Mouse (Mus musculus) yolk sac, embryonic 10.5 days (tissue): ENCODE measurements around the gene Abcc3.
A peak's percentile ranks its signal among the peaks of the same experiment; 100 is the strongest.
"Not testable (repeated sequence)": the region's sequence is repeated elsewhere in the genome, so short reads cannot be mapped to it uniquely, and the experiment has no call there.

Source experiments
- DNase-seq: peaks from one replicate; pipeline ENCODE4 v3.0.0-alpha.2; 2017; ENCODE audit warnings: low spot score

Gene Abcc3

DNA sequence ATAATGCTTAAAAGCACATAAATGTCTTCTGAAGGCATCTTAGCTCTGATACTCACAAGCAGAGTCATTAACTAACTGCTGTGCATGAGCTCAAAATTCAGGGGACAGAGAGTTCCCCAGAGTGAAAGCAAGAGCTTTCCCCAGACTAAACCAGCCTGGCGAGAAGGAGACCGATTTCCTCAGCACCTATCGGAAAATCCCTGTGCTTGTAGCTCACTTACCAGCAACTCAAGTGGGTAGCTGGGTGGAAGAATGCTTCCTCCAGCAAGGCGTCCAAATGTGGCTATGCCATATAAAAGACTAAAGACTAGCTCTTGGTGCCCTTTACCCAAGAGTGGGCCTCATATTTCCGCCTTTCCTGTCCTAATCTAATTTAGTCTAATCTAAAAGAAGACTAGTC is 9.9 kb upstream of the Abcc3 start:
- DNase-seq, result no peak

DNA sequence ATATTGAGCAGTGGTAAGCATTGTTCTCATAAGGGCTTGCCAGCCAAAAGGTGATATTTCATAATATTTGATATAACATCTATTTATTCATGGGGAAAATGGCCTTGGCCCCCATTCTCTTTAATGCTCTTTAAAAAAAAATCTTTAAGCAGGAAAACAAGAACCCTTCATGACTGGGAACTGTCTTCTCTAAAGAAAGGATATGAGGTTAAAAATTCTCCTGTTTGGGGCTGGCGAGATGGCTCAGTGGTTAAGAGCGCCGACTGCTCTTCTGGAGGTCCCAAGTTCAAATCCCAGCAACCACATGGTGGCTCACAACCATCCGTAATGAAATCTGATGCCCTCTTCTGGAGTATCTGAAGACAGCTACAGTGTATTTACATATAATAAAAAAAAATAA is 9.2 kb upstream of the Abcc3 start:
- not testable (repeated sequence) for DNase-seq

DNA sequence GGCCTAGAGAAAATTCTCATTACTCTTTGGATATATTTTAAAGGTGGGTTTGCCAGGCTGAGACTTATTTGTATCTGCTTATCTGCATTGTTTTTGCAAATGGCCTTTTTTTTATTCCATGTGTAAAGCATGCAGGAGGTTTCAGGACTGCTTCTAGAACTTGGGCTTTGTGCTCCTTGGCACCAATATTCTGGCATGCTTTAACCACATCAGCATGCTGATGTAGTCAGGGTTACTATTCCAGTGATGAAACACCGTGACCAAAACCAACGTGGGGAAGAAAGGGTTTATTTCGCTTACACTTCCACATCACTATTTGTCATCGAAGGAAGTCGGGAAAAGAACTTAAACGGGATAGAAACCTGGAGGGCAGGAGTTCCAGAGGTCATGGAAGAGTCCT is 8.2 kb upstream of the Abcc3 start:
- DNase-seq, result no peak

DNA sequence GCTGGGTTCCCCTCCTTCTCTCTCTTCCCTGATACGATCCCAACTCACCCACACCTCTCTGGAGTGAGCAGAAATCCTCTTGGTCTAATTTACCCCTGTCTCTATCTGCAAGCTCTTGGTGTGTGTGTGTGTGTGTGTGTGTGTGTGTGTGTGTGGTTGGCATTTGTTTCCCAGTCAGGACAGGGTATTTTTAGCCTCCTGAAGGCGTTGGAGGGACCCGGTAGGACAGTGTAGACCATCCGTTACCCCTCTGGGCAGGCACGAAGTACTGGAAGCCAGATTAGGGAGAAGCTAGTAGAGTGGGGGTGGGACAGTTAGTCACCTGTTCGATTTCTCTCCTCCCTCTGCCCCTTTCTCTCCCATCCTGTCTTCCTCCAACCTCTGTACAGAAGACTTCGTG is 1.3 kb upstream of the Abcc3 start:
- DNase-seq, result no peak

DNA sequence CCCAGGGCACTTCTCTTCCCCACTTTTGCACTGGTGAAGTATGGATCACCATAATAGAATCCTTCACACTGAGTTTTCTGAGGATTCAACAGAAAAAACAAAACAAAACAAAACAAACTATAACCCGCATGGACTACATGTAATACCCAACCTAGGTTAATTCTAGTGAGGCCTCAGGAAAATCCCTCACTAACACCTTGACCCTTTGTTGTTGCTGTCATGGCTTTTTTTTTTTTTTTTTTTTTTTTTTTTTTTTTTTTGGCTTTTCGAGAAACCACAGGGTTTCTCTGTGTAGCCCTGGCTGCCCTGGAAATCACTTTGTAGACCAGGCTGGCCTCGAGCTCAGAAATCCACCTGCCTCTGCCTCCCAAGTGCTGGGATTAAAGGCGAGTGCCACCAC is 693 bp upstream of the Abcc3 start:
- not testable (repeated sequence) for DNase-seq

DNA sequence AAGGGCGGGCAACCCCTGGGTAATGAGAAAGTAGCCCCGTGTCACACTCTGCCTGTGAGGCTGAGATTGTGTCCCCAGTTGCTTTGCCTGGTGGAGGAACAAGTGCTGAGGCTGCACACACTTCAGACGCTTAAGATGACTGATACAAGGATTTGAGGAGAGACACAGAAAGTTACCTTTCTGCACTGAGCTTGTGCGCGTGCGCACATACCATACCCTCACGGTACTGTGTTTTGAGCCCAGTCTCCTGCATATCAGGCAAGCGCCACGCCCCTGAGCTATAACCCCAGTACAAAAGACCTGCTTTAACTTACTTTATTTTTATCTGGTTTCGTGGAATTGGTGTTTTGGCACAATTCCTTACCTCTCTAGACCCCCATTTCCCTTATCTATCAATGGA is 1.1 kb downstream of the Abcc3 start:
- DNase-seq, result no peak

DNA sequence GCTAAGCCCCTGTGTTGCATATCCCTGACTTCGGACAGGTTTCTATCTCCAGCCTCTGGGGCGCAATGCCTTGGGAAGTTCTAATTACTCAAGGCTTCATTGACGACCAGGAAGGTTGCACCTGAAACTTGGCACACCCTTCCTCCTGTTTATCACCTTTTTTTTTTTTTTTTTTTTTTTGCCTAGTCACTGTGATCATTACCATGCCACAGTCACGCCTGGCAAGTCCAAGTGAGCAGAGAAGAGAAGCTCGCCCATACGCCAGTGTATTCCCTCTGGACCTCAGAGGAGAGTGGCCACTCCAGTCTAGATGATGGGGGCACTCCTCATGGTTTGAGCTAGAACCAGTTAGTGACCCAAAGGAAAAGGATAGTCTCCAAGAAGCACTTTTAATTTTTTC is 2.0 kb downstream of the Abcc3 start:
- DNase-seq, result no peak

DNA sequence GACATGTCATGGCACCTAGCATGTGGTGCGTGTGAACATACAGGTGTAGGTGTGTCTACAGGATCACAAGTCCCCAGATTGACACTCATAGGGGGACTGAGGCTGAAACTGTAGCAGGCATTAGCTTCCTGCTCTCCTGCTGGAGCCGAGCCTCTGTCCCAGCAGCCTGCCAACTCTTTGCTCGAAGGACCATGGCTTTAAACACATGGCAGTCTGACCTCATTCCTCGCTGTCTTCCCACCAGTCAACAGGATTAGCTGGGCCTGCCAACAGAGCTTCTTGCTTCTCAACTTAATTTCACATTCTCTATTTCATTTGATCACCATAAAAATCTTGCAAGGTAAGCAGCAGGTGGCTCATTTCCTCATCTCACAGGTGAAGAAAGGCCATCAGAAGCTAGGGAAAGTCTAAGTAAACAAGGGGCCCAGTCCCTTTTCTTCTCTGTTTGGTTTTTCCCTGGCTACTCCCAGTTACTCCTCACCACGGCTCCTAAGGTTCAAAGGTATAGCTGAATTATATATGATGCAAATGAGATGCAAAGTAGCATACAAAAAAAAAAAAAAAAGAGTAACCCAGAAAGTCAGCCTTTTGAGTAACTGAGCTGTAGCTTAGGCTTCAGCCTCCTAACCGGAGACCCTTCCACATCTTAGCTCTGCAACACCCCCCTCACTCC is 2.9 kb downstream of the Abcc3 start:
- DNase-seq, result no peak

DNA sequence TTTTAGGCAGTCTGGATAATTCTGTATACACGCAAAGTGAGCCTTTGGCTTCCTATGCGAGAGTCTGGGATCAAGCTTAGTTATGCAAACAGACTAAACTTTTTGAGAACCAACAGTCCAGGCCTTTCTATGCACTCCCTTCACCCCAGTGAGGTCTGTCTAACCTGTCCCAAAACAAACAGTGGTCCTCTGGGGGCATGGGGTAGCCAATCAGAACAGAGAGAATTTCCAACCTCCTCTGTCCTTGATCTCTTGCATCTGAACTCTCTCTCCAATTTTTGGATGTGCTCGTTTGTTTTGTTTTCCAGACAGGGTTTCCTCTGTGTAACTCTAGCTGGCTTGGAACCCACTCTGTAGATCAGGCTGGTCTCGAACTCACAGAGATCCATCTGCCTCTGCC is 3.8 kb downstream of the Abcc3 start:
- no peak for DNase-seq

DNA sequence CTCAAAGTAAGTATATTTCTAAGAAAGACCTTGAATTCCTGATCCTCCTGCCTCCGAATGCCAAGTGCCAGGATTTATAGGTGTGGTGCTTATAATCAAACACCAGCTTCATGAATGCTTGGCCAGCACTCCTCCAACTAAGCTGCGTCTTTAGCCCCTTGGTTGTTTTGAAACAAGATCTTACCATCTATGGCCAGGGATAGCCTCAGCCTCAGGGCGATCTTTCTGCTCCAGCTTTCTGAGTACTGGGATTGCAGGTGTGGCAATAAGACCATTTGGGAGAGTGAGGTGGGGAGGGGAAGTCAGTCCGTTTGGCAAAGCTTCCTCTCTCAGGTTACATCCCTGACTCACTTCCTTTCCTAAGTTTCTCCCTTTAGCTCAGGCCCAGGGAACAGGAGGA is 5.0 kb downstream of the Abcc3 start:
- no peak for DNase-seq

DNA sequence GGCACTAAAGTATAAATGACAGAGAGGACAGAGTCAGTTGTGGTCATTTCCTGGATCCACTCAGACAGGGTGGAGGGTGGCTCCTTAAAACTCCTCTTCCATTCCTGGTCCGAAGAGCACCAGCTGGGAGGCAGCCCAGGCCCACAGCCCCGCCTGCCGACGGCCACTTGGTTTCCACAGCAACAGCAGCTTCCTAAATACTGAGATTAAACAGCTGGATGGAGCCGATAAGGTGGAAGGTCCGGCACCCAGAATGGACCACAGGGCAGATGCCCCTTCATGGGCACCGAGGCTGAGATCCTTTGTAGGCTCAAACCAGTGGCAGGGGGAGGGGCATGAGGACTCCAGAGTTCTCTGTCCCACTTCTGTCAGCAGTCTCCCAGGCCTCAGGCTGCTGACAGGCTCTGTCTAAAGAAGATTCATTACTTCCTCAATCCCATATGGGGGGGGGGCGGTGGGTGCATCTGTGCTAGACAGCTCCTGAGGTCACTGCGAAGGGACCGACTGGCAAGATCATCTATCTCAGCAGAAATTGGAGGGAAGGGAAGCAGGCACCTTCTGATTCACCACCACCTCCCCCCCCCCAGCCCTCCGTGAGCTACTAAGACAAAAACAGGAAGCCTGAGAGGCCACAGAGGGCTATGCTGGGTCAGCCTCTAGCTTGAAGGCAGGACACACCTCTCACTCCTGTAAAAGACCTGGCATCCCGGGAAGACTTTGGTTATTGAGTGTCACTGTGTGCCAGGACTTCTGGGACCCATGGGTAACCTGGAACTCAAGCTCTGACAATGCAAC is 6.6 kb downstream of the Abcc3 start:
- DNase-seq, result peak; percentile 59

DNA sequence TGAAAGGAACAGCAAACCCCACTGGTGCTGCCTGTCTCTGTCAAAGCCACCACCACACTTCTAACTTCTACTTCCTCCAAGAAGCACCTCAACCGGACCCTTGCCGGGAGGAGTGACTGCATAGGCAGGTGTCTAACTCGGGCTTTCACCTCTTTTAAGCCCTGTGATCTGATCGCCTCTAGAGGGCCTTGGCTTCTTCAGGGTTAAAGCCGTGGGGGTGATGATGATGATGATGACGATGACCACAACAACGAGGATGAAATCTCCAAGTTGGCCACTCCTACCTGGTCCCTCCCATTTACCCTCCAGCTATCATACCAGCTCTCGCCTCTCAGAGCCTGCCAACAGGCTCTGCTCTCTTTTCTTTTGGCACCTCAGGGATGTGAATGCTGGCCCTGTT is 13.1 kb downstream of the Abcc3 start:
- no peak for DNase-seq

DNA sequence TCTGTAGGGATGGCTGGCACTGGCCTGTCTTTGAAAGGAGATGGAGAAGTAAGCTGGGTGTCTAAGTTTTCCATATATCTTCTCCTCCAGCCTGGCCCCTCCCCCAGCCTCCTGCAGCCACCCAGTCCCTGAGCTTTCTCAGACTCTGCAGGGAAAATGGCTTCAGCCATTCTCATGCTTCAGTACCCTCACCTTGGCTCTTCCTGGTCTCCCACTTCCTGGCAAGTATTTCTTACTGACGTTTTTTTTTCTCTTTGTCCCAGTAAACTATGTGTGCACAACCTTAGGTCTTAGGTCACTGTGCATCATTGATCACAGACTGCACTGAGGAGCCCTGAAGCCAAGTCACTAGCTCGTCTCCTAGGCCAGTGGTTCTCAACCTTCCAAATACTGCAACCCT is 13.7 kb downstream of the Abcc3 start:
- DNase-seq, result no peak

DNA sequence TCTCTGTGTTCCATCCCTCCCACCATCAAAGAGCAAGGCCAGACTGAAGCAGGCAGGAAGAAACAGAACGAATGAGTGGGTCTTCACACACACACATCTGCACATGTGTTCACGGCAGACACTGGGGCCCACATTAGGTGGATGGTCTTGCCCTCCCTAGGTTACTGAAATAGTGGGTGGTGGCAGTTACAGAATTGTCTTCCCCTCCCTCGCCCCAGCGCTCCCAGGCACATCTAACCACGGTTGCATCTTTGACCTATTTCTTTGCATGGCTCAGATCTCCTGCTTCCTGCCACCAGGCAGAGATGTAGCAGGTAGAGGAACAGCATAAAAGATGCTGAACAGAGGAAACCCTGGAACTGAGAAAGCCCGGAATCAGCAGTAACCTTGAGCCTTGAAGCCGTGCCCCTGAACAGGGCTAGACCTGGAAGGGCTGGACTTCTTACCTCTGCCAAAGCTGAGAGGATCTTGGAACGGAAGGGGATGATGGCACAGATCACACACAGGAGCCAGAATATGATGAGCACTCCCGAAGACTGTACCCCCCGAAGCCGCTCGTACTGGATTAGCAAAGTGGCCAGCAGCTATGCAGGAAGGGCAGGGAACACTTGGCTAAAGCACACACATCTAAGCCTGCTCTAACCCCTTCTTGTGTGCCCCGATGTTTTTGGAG is 18.4 kb downstream of the Abcc3 start:
- no peak for DNase-seq

DNA sequence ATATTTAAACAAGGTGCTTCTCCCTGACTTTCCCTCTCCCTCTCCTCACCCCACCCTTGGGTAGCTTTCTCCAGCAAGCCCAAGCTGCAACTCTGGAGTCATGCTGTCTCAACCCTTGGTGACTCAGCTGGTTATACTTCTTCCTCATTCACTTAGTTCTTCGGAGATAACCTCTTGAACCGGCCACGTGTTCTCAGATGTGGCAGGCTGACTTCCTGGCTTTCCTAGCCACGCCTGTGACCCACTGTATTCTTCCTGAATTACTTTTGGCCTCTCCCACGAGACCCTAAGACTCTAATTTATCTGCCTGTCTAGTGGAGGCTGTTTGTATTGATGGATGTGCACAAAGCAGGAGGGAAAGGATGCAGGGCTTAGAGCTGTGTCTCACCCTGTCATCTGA is 22.0 kb downstream of the Abcc3 start:
- peak; percentile 73 for DNase-seq

DNA sequence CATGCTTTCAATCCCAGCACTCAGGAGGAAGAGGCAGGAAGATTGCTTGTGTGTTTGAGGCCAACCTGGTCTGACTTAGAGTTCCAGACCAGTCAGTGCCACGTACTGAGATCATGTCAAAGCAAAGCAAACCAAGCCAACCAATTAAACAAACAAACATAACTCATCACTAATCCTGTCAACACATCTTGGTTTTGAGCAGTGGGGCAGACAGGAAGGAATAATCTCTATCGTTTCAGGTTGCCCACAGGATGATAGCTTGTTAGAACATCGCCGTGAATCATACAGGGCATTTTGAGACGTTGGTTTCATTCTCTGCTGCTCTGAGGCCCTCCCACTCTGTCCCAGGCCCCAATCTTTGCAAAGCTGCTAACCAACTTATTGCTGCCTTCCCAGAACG is 22.8 kb downstream of the Abcc3 start:
- no peak for DNase-seq

DNA sequence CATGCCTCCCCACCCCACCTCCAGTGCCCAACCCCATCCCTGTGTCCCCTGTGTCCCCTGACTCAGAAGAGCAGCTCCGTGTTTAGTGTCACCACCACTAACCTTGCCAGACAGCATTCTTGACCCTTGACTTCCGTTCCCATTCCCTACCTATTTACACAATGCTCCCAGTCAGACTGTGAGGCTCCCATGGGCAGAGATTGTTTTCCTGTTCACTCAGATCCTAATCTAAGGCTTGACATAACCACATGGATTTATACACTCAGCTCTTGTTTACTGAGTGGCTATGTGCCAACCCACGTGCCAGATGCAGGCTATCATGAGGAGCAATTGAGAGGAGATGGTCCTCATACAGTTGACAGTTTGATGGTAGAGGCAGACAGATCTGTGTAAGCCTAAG is 27.5 kb downstream of the Abcc3 start:
- DNase-seq, result no peak

DNA sequence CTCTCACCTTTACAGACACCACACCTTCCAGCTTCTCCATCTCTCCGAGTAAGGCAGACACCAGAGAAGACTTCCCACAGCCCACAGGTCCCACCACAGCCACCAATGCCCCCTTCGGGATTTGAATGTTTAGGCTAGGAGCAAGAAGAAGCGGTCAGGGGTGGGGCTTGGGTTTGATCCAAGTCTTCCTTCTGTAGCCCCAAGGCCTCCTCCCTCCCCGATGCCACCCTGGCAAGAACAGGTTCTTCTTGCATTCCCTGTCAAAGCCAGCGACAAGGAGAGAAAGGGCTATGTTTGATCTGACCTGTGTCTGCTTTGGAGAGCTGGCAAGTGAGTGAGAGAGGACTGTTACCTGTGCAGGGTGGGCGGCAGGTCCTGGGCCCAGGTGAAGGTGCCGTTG is 29.1 kb downstream of the Abcc3 start:
- DNase-seq, result no peak

DNA sequence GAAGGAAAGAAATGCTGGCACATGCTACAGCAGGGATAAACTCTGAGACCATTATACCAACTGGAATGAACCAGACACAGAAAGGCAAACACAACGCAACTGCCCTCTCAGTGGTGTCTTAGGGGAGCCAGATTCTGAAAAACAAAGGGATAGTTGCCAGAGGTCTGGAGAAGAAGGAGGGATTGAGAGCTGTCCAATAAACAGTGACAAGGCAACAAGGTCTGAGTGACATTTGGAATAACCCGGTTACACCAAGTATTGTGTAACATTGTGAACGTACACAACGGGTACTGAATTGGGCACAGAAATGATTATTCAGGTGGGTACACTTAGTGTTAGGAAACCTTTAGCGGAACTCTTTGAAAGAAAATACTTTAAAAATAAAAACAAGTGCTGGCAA is 30.7 kb downstream of the Abcc3 start:
- DNase-seq, result no peak

DNA sequence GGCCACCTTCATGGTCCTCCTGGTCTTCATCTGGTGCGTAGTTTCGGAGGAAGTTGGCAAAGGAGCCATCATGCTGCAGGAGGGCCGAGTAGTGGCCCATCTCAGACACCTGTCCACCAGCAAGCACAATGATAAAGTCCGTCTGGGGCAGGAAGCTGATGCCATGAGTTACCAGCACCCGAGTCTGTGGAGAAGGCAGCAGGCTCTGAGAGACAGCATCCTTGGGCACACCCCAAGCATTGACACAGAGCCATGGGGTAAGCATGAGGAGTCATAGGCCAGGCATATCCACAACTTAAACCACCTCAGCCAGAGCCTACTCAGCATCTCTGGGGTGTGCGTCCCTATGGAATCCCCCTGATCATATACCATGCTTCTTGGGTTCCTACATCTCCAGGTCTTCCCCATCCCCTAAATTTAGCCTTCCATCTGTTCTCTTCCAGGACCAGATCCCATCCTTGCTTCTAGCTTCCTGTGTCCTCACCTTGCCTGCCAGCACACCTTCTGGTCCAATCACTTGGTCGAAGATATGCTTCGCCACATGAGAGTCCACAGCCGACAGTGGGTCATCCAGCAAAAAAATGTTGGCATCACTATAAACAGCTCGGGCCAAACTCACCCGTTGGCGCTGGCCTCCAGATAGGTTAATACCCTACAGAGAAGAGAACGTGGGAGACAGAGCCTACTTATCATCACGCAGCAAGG is 31.5 kb downstream of the Abcc3 start:
- DNase-seq, result no peak

DNA sequence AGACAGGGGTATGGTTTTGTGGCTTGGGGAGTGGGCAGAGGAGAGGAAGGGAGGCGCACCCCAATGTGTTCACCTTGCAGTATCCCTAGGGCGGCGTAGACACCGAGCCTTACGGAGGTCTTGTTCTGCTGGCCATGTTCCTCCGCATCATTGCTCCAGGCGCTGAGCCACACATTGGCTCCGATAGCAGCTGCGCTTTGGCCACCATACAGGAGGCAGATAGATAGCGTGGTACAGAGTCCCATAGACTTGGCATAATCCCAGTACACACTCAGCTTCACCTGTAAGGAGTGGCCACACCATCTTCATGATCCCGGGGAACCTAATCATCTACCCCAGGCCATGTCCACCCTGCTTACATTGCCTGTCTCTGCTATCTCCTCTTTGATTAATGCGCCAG is 33.6 kb downstream of the Abcc3 start:
- DNase-seq, result no peak

DNA sequence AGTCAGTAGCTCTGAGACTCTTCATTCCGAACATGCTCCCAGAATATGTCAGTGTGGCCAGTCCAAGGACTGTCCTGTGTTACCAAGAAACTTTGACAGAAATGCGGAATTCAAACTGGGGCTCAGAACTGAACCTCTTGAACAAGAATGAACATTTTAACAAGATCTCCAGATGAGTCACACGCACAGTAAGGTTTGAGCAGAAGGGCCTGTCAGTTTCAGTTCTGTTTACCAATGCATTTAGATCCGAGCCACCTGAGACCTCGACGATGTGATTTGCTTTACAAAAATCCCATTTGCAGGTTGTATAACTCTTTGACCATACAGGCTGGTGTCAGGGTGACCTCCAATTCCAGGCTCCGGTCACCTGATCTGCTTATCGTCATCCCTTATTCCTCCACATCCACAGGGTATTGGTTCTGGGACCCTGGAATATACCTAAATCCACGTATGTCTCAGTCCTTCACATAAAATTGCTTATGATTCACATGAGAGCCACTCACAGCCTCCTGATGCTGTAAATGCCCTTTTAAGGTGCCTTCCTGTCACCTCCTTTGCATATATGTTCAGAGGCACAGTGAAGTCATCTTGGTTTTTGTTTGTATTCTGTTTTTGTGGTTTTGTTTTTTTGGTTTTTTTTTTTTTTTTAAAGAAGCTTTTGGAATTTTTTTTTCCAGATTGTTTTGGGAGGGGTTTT is 37.1 kb downstream of the Abcc3 start:
- no peak for DNase-seq
